Mouse (Mus musculus) midbrain, embryonic 16.5 days (tissue): ENCODE measurements at regions not wholly inside any gene's neighbourhood (a gene's known extent, or its start where the extent isn't known, plus 50 kb on each side); places are given as distances from the start of the nearest gene placed in this dataset.

Experiments
- ATAC-seq: fragments of 200-750 bp; cut with Nextera tagmentation; 2 replicates; pipeline ENCODE4 v1.8.0; 2017; ENCODE audit warnings: moderate TSS enrichment
- H3K27ac ChIP-seq: fragments of 300-500 bp; sonication (generic); 2 replicates; pipeline ENCODE4 v1.5.1; 2014; ENCODE audit warnings: mild to moderate bottlenecking, low read length, mixed read lengths
- H3K27me3 ChIP-seq: fragments of 300-500 bp; sonication (generic); 2 replicates; pipeline ENCODE4 v1.6.1; 2014; ENCODE audit warnings: low read depth, low read length, mixed read lengths; ENCODE audit not compliant: control insufficient read depth, insufficient read depth
- H3K36me3 ChIP-seq: fragments of 300-500 bp; sonication (generic); 2 replicates; pipeline ENCODE4 v1.6.1; 2014; ENCODE audit warnings: mild to moderate bottlenecking, low read length, moderate library complexity, mixed read lengths; ENCODE audit not compliant: control insufficient read depth, insufficient read depth
- H3K4me1 ChIP-seq: fragments of 300-500 bp; sonication (generic); 2 replicates; pipeline ENCODE4 v1.6.1; 2014; ENCODE audit warnings: mild to moderate bottlenecking, low read length, mixed read lengths; ENCODE audit not compliant: control insufficient read depth, insufficient read depth
- H3K4me2 ChIP-seq: fragments of 300-500 bp; sonication (generic); 2 replicates; pipeline ENCODE4 v1.6.1; 2014; ENCODE audit warnings: mild to moderate bottlenecking, low read length, mixed read lengths
- H3K4me3 ChIP-seq: fragments of 300-500 bp; sonication (generic); 2 replicates; pipeline ENCODE4 v1.5.1; 2014; ENCODE audit warnings: low read depth, mild to moderate bottlenecking, low read length, moderate library complexity, mixed read lengths
- H3K9ac ChIP-seq: fragments of 300-500 bp; sonication (generic); 2 replicates; pipeline ENCODE4 v1.6.1; 2014; ENCODE audit warnings: low read depth, low read length, mixed read lengths
- H3K9me3 ChIP-seq: fragments of 300-500 bp; sonication (generic); replicated peaks from 2 replicates; pipeline ENCODE4 v1.6.1; 2014; ENCODE audit warnings: mild to moderate bottlenecking, low read length, mixed read lengths; ENCODE audit not compliant: control insufficient read depth, poor library complexity, severe bottlenecking
- WGBS: fragments of 180-500 bp; shearing (Covaris S2); extraction: QIAGEN DNeasy Blood & Tissue Kit; methylation state at CpG from one replicate; pipeline ENCODE4 v1.1.7; 2014; 5-methylcytosine and 5-hydroxymethylcytosine counted together

DNA sequence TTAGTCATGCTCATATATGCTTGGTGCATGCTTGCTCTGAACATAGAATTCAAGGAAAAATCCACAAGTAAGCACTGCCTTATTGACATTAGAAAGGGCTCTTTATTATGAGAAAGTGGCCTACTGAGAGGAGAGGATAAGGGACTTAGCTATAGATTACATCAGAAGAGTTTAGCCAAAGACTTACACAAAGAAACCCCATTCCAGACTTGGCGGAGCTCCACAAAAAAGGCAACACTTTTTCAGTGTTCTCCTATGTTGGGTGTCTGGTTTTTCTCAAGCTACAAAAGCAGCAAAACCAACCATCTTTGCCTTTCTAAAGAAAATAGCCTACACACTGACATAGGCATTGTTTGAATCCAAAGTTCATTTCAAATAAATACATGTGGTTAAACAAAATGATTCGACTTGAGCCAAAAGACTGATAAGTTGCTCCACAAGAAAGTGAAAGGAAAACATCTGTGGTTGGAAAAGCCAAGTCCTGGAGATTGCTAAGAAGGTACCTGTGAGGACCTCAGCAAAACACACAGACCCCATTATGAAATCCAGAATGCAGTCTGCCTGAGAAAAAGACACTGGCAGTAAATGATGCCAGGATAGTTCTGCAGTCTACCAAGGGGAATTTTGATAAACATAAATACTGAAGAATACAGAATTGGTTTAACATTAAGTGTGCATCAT, 648.3 kb upstream of the Impad1 start:
- H3K27ac ChIP-seq, result no peak overlapping the region
- H3K4me2 ChIP-seq, result no peak overlapping the region
- H3K9ac ChIP-seq, result no peak overlapping the region
- no peaks in the 10 kb centered on the region for H3K27me3 ChIP-seq
- no peaks in the 10 kb centered on the region for H3K4me1 ChIP-seq
- 37% methylated on average over 2 of the region's 2 CpGs for WGBS
- no peaks in the 10 kb centered on the region for H3K9me3 ChIP-seq
- no peak for ATAC-seq
- no peaks in the 10 kb centered on the region for H3K36me3 ChIP-seq
- no peak overlapping the region for H3K4me3 ChIP-seq

DNA sequence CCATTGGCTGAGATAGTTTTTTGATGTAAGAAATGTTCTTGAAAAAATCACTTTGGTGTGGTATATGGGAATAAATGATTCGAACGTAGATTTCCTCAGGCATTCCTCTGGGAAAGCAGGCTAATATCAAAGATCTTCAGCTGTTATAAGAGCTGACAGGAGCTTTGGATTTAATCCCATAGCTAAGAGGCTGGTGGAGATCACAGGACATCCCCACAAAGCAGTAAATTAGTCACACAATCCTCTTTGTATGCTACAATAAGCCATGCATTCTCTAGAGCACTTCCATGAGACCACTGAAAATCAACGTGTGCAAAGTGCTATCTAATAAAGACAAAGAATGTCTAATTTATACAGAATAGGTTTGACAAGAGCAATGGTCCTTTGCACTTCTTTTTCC, 643.9 kb upstream of the Impad1 start:
- no peaks in the 10 kb centered on the region for H3K4me1 ChIP-seq
- peak; percentile 76; the same call in 1 of the 2 replicates for ATAC-seq
- no peaks in the 10 kb centered on the region for H3K36me3 ChIP-seq
- H3K27ac ChIP-seq, result no peak overlapping the region
- no peak overlapping the region for H3K4me3 ChIP-seq
- H3K4me2 ChIP-seq, result no peak overlapping the region
- no peak overlapping the region for H3K9ac ChIP-seq
- WGBS, result 12% methylated on average over 3 of the region's 3 CpGs
- H3K9me3 ChIP-seq, result no peaks in the 10 kb centered on the region; the same call in 1 of the 2 replicates
- no peaks in the 10 kb centered on the region for H3K27me3 ChIP-seq
